Mouse (Mus musculus) CH12.LX (cell line): ENCODE results near the gene Slc4a4. TPM values are rescaled to one million over a fixed set of nuclear protein-coding genes. Genes with fewer than 3 reads are reported as not detected.

ENCODE experiments used
- DNase-seq: peaks from one replicate; pipeline ENCODE4 v3.0.0-alpha.2; 2013; ENCODE audit errors: extremely low read depth
- H3K27ac ChIP-seq: 2 replicates; pipeline ENCODE4 v1.5.1; 2012; ENCODE audit warnings: low read depth, mild to moderate bottlenecking, control low read depth, moderate library complexity; ENCODE audit not compliant: insufficient read depth
- H3K27me3 ChIP-seq: replicated peaks from 2 replicates; pipeline ENCODE3; 2012; ENCODE audit warnings: inconsistent platforms
- H3K36me3 ChIP-seq, 2 experiments: replicated peaks in 1 of 2; 2 replicates each; pipeline versions ENCODE3 to v1.6.1; 2012; ENCODE audit warnings: inconsistent platforms in 1 of 2, low read length in 1 of 2, mild to moderate bottlenecking in 1 of 2, mixed read lengths in 1 of 2, moderate library complexity in 1 of 2; ENCODE audit not compliant: control insufficient read depth in 1 of 2, insufficient read depth in 1 of 2
- H3K4me1 ChIP-seq, 2 experiments: 2 replicates each; pipeline ENCODE4 v1.6.1; 2012; ENCODE audit warnings: inconsistent platforms in 1 of 2, moderate library complexity in 1 of 2; ENCODE audit not compliant: insufficient read depth in 2 of 2, control insufficient read depth in 1 of 2
- H3K4me2 ChIP-seq: 2 replicates; pipeline ENCODE4 v1.6.1; 2012; ENCODE audit warnings: low read depth, mild to moderate bottlenecking, control low read depth; ENCODE audit not compliant: poor library complexity, insufficient read depth, severe bottlenecking
- H3K4me3 ChIP-seq, 3 experiments: fragments of 150-350 bp in 1 of 3; sonication (generic) in 1 of 3; replicated peaks in 1 of 3; 2 replicates each; pipeline versions ENCODE3 to v1.5.1; 2011 to 2012; ENCODE audit warnings: low read depth in 2 of 3, low read length in 2 of 3, mild to moderate bottlenecking in 2 of 3, moderate library complexity in 2 of 3, control low read depth in 1 of 3, improper control_type of control experiment in 1 of 3, inconsistent platforms in 1 of 3, mixed read lengths in 1 of 3; ENCODE audit not compliant: poor library complexity in 1 of 3
- H3K79me2 ChIP-seq: replicated peaks from 2 replicates; pipeline ENCODE4 v1.6.1; 2012; ENCODE audit warnings: mild to moderate bottlenecking, moderate library complexity; ENCODE audit not compliant: control insufficient read depth, poor library complexity, insufficient read depth, severe bottlenecking; ENCODE audit errors: extremely low read depth
- H3K9ac ChIP-seq: 2 replicates; pipeline ENCODE4 v1.6.1; 2012; ENCODE audit warnings: low read depth, mild to moderate bottlenecking, control low read depth, moderate library complexity; ENCODE audit not compliant: insufficient read depth
- H3K9me3 ChIP-seq: replicated peaks from 2 replicates; pipeline ENCODE3; 2012; ENCODE audit warnings: low read length, inconsistent platforms, mixed read lengths
- CHD2 ChIP-seq: IDR thresholded peaks from 2 replicates; pipeline ENCODE4 v1.6.1; 2011; ENCODE audit warnings: low read length, improper control_type of control experiment
- CTCF ChIP-seq, 2 experiments: IDR thresholded peaks in 1 of 2; conservative IDR thresholded peaks in 1 of 2; 2 replicates each; pipeline ENCODE4 v1.5.1; 2011 to 2012; ENCODE audit warnings: low read depth in 2 of 2, low read length in 2 of 2, improper control_type of control experiment in 1 of 2, inconsistent platforms in 1 of 2, mild to moderate bottlenecking in 1 of 2, moderate library complexity in 1 of 2
- E2F4 ChIP-seq: IDR thresholded peaks from 2 replicates; pipeline ENCODE4 v1.6.1; 2011; ENCODE audit warnings: low read depth, low read length, improper control_type of control experiment; ENCODE audit not compliant: insufficient replicate concordance
- ELF1 ChIP-seq: IDR thresholded peaks from 2 replicates; pipeline ENCODE4 v1.6.1; 2014; ENCODE audit warnings: low read depth, mild to moderate bottlenecking, inconsistent platforms, low read length, improper control_type of control experiment
- HCFC1 ChIP-seq: IDR thresholded peaks from 2 replicates; pipeline ENCODE4 v1.6.1; 2012; ENCODE audit warnings: low read depth, mild to moderate bottlenecking, inconsistent platforms, low read length, improper control_type of control experiment
- JUN ChIP-seq: IDR thresholded peaks from 2 replicates; pipeline ENCODE4 v1.6.1; 2011; ENCODE audit warnings: low read depth, mild to moderate bottlenecking, low read length, improper control_type of control experiment, moderate library complexity; ENCODE audit not compliant: insufficient read depth
- KAT2A ChIP-seq: IDR thresholded peaks from 2 replicates; pipeline ENCODE4 v1.6.1; 2012; ENCODE audit warnings: low read length, improper control_type of control experiment, inconsistent platforms; ENCODE audit not compliant: insufficient replicate concordance
- MAFK ChIP-seq: IDR thresholded peaks from 2 replicates; pipeline ENCODE4 v1.6.1; 2011; ENCODE audit warnings: low read length, improper control_type of control experiment; ENCODE audit not compliant: insufficient replicate concordance
- MAZ ChIP-seq: IDR thresholded peaks from 2 replicates; pipeline ENCODE4 v1.6.1; 2012; ENCODE audit warnings: low read depth, mild to moderate bottlenecking, inconsistent platforms, low read length, improper control_type of control experiment, moderate library complexity
- MYC ChIP-seq: IDR thresholded peaks from 2 replicates; pipeline ENCODE4 v1.6.1; 2011; ENCODE audit warnings: low read depth, mild to moderate bottlenecking, improper control_type of control experiment, low read length
- NELFE ChIP-seq: IDR thresholded peaks from 2 replicates; pipeline ENCODE4 v1.6.1; 2011; ENCODE audit warnings: low read depth, low read length, improper control_type of control experiment
- NRF1 ChIP-seq: IDR thresholded peaks from 2 replicates; pipeline ENCODE4 v1.6.1; 2014; ENCODE audit warnings: low read depth, mild to moderate bottlenecking, inconsistent platforms, low read length, improper control_type of control experiment, moderate library complexity
- PAX5 ChIP-seq: IDR thresholded peaks from 2 replicates; pipeline ENCODE4 v1.6.1; 2012; ENCODE audit warnings: low read length, inconsistent platforms, mixed read lengths
- POLR2A ChIP-seq: IDR thresholded peaks from 2 replicates; pipeline ENCODE4 v1.6.1; 2011; ENCODE audit warnings: low read depth, mild to moderate bottlenecking, improper control_type of control experiment, low read length
- POLR2AphosphoS2 ChIP-seq: IDR thresholded peaks from 2 replicates; pipeline ENCODE4 v1.6.1; 2011; ENCODE audit warnings: low read depth, low read length, improper control_type of control experiment
- RAD21 ChIP-seq: IDR thresholded peaks from 2 replicates; pipeline ENCODE4 v1.6.1; 2011; ENCODE audit warnings: low read depth, mild to moderate bottlenecking, low read length, improper control_type of control experiment, moderate library complexity
- RCOR1 ChIP-seq: conservative IDR thresholded peaks from 2 replicates; pipeline ENCODE4 v1.6.1; 2012; ENCODE audit warnings: low read depth, mild to moderate bottlenecking, inconsistent platforms, low read length, improper control_type of control experiment
- SIN3A ChIP-seq: IDR thresholded peaks from 2 replicates; pipeline ENCODE4 v1.6.1; 2012; ENCODE audit warnings: low read length, improper control_type of control experiment, inconsistent platforms
- SMC3 ChIP-seq: IDR thresholded peaks from 2 replicates; pipeline ENCODE4 v1.6.1; 2011; ENCODE audit warnings: low read depth, low read length, improper control_type of control experiment
- TCF12 ChIP-seq: IDR thresholded peaks from 2 replicates; pipeline ENCODE4 v1.6.1; 2014; ENCODE audit warnings: low read depth, mild to moderate bottlenecking, inconsistent platforms, low read length, improper control_type of control experiment
- UBTF ChIP-seq: IDR thresholded peaks from 2 replicates; pipeline ENCODE4 v1.6.1; 2012; ENCODE audit warnings: low read depth, mild to moderate bottlenecking, inconsistent platforms, low read length, improper control_type of control experiment, moderate library complexity
- ZC3H11A ChIP-seq: IDR thresholded peaks from 2 replicates; pipeline ENCODE4 v1.6.1; 2012; ENCODE audit warnings: low read depth, mild to moderate bottlenecking, inconsistent platforms, low read length, improper control_type of control experiment
- dilution Hi-C: fragments of 300-500 bp; cut with MboI; formaldehyde crosslinking; loops from 2 replicates; pipeline ENCODE4 v1.14.3; 2020; ENCODE audit warnings: low sequenced_read_pairs; ENCODE audit not compliant: extremely low pct_unique_long_range_greater_than_20kb, extremely low pct_ligation_motif_present
- in situ Hi-C: fragments of 300-500 bp; cut with MboI; formaldehyde crosslinking; loops from 3 replicates; pipeline ENCODE4 v1.14.3; 2019; ENCODE audit warnings: low sequenced_read_pairs, low pct_ligation_motif_present, low pct_unique_long_range_greater_than_20kb, mixed read lengths
- polyA plus RNA-seq: library from polyadenylated mRNA; unstranded; fragments of >175 nt; gene quantifications from 2 replicates; pipeline ENCODE4 v1.2.1, GENCODE M21; 2012; ENCODE audit warnings: low read depth; ENCODE audit not compliant: insufficient read length
- total RNA-seq, 2 experiments: library from RNA; depleted of rRNA; stranded (reverse); fragments of 300-350 nt in 1 of 2; fragments of >200 nt in 1 of 2; gene quantifications; 2 replicates each; pipeline ENCODE4 v1.2.3; 2012 to 2014

Gene Slc4a4
- total and polyA plus RNA-seq, 3 experiments = not detected

DNA sequence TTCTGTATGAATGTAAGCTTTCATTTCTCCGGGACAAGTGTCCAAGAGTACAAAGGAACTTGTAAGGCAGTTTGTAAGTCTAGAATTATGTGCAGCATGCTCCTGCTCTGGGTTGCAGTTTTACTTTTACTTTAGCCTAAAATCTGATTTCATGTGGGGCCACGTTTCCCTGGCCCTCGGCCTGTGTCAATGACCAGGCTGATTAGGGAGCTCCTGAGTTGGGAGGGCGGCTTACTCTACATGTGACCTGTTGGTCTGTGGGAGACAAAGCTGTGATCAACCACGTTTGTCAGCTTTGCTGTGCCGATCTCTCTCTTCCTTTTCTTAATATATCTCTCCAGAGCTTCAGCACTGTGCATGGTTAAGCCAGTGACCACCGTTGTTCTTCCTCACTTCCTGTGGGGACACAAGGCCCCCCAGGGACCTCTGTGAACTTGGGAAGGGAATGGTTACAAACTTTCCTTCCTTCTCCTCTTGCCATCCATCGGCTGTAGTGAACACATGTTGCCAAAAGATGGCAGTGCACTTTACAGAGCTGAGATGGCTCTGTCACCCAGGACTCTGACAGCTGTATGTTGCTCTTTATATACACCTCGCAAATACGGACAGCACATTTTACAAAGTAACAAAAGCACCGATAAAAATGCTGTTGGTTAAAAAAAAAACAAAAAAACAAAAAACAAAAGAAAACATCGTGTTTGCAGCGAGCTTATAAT lies 41.7 kb downstream of the Slc4a4 start:
- Histone ChIP-seq H3K4me3 (peak overlapping the region in 2 of 3 experiments; percentile 2 to 5), H3K36me3 (no peaks in the 10 kb centered on the region), H3K9me3 (no peaks in the 10 kb centered on the region), H3K27ac (no peak overlapping the region), H3K27me3 (no peaks in the 10 kb centered on the region), H3K4me1 (no peaks in the 10 kb centered on the region), H3K4me2 (peak overlapping the region; percentile 63), H3K9ac (peak overlapping the region; percentile 5), H3K79me2 (no peaks in the 10 kb centered on the region)
- TF ChIP-seq NELFE (no peak), RAD21 (peak; percentile 74), PAX5 (no peak), CTCF (conservative IDR thresholded peaks at IDR 0.05 in 1 of 2, IDR thresholded peaks at IDR 0.05 in 1 of 2; ENCODE audit: low read depth in 2 of 2, low read length in 2 of 2) (peak in 1 of 2 experiments; percentile 76; a peak in 3 of 4 replicates), MYC (0 out of 2 replicates have a peak, but pooled peaks have one; percentile 15), SMC3 (peak; percentile 64), ZC3H11A (no peak; the same call in 1 of the 2 replicates)
- in situ Hi-C loops (no loop called here), dilution Hi-C loops (no loop called here)
- peak; percentile 39 for DNase-seq

DNA sequence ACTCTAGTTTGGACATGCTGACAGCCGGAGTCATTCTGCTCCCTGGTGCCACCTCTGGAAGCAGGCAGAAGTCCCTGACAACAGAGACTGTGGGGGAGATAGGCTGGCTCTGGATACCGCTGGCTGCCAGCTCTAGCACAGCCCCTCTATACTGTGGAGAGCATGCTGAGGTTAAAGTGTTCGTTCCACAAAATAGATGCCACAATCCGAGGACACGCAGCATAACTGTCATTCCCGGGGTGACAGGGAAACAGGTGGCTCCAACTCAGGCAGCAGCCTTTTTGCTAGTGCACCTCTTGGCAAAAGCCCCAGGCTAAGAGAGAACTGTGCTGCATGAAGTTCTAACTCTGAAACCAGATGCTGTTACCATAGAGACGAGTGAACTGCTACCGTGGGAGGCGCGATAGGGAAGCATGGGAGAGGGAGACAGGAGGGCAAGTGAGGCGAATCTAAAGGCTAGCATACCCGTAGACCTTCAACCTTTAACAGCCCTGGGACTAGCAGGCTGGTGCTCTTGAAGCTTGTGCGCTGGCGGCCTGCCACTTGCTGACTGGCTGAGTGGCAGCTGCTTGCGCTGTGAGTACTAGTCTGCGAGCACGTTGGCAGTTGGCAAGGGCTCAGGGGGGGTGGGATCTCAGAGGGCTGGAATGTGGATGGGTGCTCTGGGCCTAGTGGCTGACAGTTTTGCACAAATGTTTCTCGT lies 42.9 kb downstream of the Slc4a4 start:
- H3K4me1 ChIP-seq = no peaks in the 10 kb centered on the region
- TF ChIP-seq KAT2A (no peak), TCF12 (no peak), SMC3 (no peak), JUN (no peak), RCOR1 (no peak), UBTF (no peak), POLR2A (no peak), MYC (no peak), SIN3A (no peak), NRF1 (no peak), CHD2 (no peak), MAZ (no peak), E2F4 (no peak), ELF1 (no peak), MAFK (no peak), POLR2AphosphoS2 (no peak), HCFC1 (no peak)
- H3K27ac ChIP-seq = no peak overlapping the region
- H3K36me3 ChIP-seq = no peaks in the 10 kb centered on the region
- no peak overlapping the region for H3K4me3 ChIP-seq
- H3K4me2 ChIP-seq = no peak overlapping the region
- no peak overlapping the region for H3K9ac ChIP-seq
- DNase-seq = no peak
- H3K27me3 ChIP-seq = no peaks in the 10 kb centered on the region
- H3K79me2 ChIP-seq = no peaks in the 10 kb centered on the region
- H3K9me3 ChIP-seq = no peaks in the 10 kb centered on the region
- dilution Hi-C loops (no loop called here), in situ Hi-C loops (no loop called here)
